Mouse (Mus musculus): ENCODE data around the gene Meis1. TPM values are rescaled to one million over a fixed set of nuclear protein-coding genes. Genes with fewer than 3 reads are reported as not detected.

Meis1 gene
- polyA plus RNA-seq, 1 experiment, result 31.3 TPM

- peaks cover 2% of the 10 kb centered on the region; the same call in 1 of the 2 replicates for H3K4me1 ChIP-seq (ENCODE audit: control insufficient read depth, insufficient read depth, low read length)
- no peak overlapping the region for H3K4me3 ChIP-seq (replicated peaks; ENCODE audit: extremely low read depth, low read depth, low read length)
- whole genome bisulfite sequencing, result 71% methylated on average over 2 of the region's 2 CpGs
- no peak for DNase-seq
- TF ChIP-seq CTCF (IDR thresholded peaks at IDR 0.05; ENCODE audit: insufficient read depth, low read length) (no peak), POLR2A (IDR thresholded peaks at IDR 0.05; ENCODE audit: borderline replicate concordance, extremely low read depth, low read depth, low read length) (no peak)
Observed at GRCm38 (mm10) chr11:19022576-19022975, 3.8 kb upstream of the Meis1 start.

- 18% methylated on average over 28 of the region's 28 CpGs for WGBS
- peak; percentile 25 for DNase-seq
- TF ChIP-seq POLR2A (IDR thresholded peaks at IDR 0.05; ENCODE audit: borderline replicate concordance, extremely low read depth, low read depth, low read length), result no peak
- no peak for TF ChIP-seq CTCF (IDR thresholded peaks at IDR 0.05; ENCODE audit: insufficient read depth, low read length)
- Histone ChIP-seq H3K4me3 (replicated peaks; ENCODE audit: extremely low read depth, low read depth, low read length) (peak overlapping the region; percentile 81), H3K4me1 (ENCODE audit: control insufficient read depth, insufficient read depth, low read length) (peaks cover 2% of the 10 kb centered on the region; the same call in 1 of the 2 replicates)
Observed at GRCm38 (mm10) chr11:19020951-19021710, 2.3 kb upstream of the Meis1 start.

GRCm38 (mm10) chr11:19020371-19020824, 1.6 kb upstream of the Meis1 start:
- under 1% methylated on average over 25 of the region's 25 CpGs for WGBS
- peak; percentile 70 for DNase-seq
- Histone ChIP-seq H3K4me1 (ENCODE audit: control insufficient read depth, insufficient read depth, low read length) (peaks cover 2% of the 10 kb centered on the region; the same call in 1 of the 2 replicates), H3K4me3 (replicated peaks; ENCODE audit: extremely low read depth, low read depth, low read length) (peak overlapping the region; percentile 81)
- TF ChIP-seq POLR2A (IDR thresholded peaks at IDR 0.05; ENCODE audit: borderline replicate concordance, extremely low read depth, low read depth, low read length), result peak; percentile 82; the same call in 1 of the 2 replicates
- no peak for TF ChIP-seq CTCF (IDR thresholded peaks at IDR 0.05; ENCODE audit: insufficient read depth, low read length)

GRCm38 (mm10) chr11:19019204-19020171, 703 bp upstream of the Meis1 start:
- peak; percentile 64 for DNase-seq
- WGBS, result under 1% methylated on average over 67 of the region's 67 CpGs
- peak; percentile 26; the same call in 1 of the 2 replicates for TF ChIP-seq POLR2A (IDR thresholded peaks at IDR 0.05; ENCODE audit: borderline replicate concordance, extremely low read depth, low read depth, low read length)
- no peak for TF ChIP-seq CTCF (IDR thresholded peaks at IDR 0.05; ENCODE audit: insufficient read depth, low read length)

GRCm38 (mm10) chr11:19017719-19018413, 919 bp downstream of the Meis1 start:
- no peak for TF ChIP-seq CTCF (IDR thresholded peaks at IDR 0.05; ENCODE audit: insufficient read depth, low read length)
- TF ChIP-seq POLR2A (IDR thresholded peaks at IDR 0.05; ENCODE audit: borderline replicate concordance, extremely low read depth, low read depth, low read length), result no peak
- no peak for DNase-seq
- Histone ChIP-seq H3K4me1 (ENCODE audit: control insufficient read depth, insufficient read depth, low read length) (peaks cover 2% of the 10 kb centered on the region; the same call in 1 of the 2 replicates), H3K4me3 (replicated peaks; ENCODE audit: extremely low read depth, low read depth, low read length) (peak overlapping the region; percentile 81)
- WGBS, result 4% methylated on average over 14 of the region's 14 CpGs

More at GRCm38 (mm10) chr11:19019204-19020171, 703 bp upstream of the Meis1 start:
- Histone ChIP-seq H3K4me3 (replicated peaks; ENCODE audit: extremely low read depth, low read depth, low read length) (peak overlapping the region; percentile 81), H3K4me1 (ENCODE audit: control insufficient read depth, insufficient read depth, low read length) (peaks cover 2% of the 10 kb centered on the region; the same call in 1 of the 2 replicates)

- peak overlapping the region; percentile 69 for H3K4me3 ChIP-seq (replicated peaks; ENCODE audit: extremely low read depth, low read depth, low read length)
- DNase-seq, result no peak
- WGBS, result 6% methylated on average over 1 of the region's 1 CpGs
- H3K4me1 ChIP-seq (ENCODE audit: control insufficient read depth, insufficient read depth, low read length), result peaks cover 6% of the 10 kb centered on the region
- TF ChIP-seq POLR2A (IDR thresholded peaks at IDR 0.05; ENCODE audit: borderline replicate concordance, extremely low read depth, low read depth, low read length) (no peak), CTCF (IDR thresholded peaks at IDR 0.05; ENCODE audit: insufficient read depth, low read length) (no peak)
Observed at GRCm38 (mm10) chr11:19017262-19017661, 1.5 kb downstream of the Meis1 start.

GRCm38 (mm10) chr11:19016481-19017220, 2.1 kb downstream of the Meis1 start:
- no peak for DNase-seq
- no peak for TF ChIP-seq CTCF (IDR thresholded peaks at IDR 0.05; ENCODE audit: insufficient read depth, low read length)
- TF ChIP-seq POLR2A (IDR thresholded peaks at IDR 0.05; ENCODE audit: borderline replicate concordance, extremely low read depth, low read depth, low read length), result no peak
- peaks cover 6% of the 10 kb centered on the region for H3K4me1 ChIP-seq (ENCODE audit: control insufficient read depth, insufficient read depth, low read length)
- peak overlapping the region; percentile 69 for H3K4me3 ChIP-seq (replicated peaks; ENCODE audit: extremely low read depth, low read depth, low read length)
- WGBS, result 7% methylated on average over 10 of the region's 10 CpGs

GRCm38 (mm10) chr11:19015731-19016461, 2.9 kb downstream of the Meis1 start:
- 6% methylated on average over 37 of the region's 37 CpGs for WGBS
- TF ChIP-seq CTCF (IDR thresholded peaks at IDR 0.05; ENCODE audit: insufficient read depth, low read length), result no peak
- Histone ChIP-seq H3K4me1 (ENCODE audit: control insufficient read depth, insufficient read depth, low read length) (peaks cover 5% of the 10 kb centered on the region), H3K4me3 (replicated peaks; ENCODE audit: extremely low read depth, low read depth, low read length) (peak overlapping the region; percentile 69)
- peak; percentile 28 for DNase-seq

All from lung, adult 2 months (tissue).